Mouse (Mus musculus): ENCODE results near the gene Ptpra. TPM values are rescaled to one million over a fixed set of nuclear protein-coding genes. Genes with fewer than 3 reads are reported as not detected.

Gene Ptpra
- total RNA-seq, 2 experiments from 2014 or later = 326 to 341 TPM

DNA sequence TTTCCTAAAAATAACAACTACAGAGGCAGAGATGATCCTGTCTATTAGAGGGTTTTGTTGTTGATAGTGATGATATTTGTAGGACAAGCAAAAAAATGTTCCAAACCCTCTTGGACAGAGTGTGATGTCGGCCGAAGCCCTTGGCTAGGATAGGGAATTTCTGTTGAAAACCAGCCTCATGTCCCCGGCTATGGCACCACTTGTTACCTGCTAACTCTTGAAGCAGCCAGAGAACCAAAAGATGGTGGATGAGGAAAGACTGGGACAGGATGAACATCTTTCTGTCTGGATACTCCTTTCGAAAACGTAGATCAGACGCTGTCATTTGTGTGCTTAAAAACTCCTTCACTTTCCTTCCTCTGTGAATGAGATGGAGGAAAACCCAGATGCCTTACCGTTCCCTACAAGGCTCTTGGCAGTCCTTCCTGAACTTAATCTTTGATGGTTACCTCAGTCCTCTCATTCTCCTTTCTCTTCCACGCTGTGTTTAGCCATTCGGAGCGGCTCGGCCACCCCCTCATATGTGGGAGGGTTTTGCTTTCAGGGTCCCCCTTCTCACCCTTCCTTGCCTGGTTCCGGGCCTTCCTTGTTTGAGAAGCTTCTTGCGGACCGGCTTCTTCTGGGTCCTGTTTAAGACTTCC lies 1.1 kb downstream of the Ptpra start:
- TF ChIP-seq CTCF (conservative IDR thresholded peaks at IDR 0.05) = no peak
- Histone ChIP-seq H3K4me3 (peak overlapping the region; percentile 94), H3K27ac (peak overlapping the region; percentile 94)
- no peak for DNase-seq (ENCODE audit: low spot score in 2 of 2)

- TF ChIP-seq CTCF (conservative IDR thresholded peaks at IDR 0.05) = no peak
- no peak for DNase-seq (ENCODE audit: low spot score in 2 of 2)
- Histone ChIP-seq H3K4me3 (peak overlapping the region; percentile 94), H3K27ac (peak overlapping the region; percentile 94)
These were observed 1.6 kb downstream of the Ptpra start for GRCm38 (mm10) chr2:130451727-130452090.

GRCm38 (mm10) chr2:130452266-130452665 lies 2.2 kb downstream of the Ptpra start:
- Histone ChIP-seq H3K27ac (peak overlapping the region; percentile 94), H3K4me3 (peak overlapping the region; percentile 94)
- no peak for TF ChIP-seq CTCF (conservative IDR thresholded peaks at IDR 0.05)
- no peak for DNase-seq (ENCODE audit: low spot score in 2 of 2)

- DNase-seq (ENCODE audit: low spot score in 2 of 2) = no peak
- TF ChIP-seq CTCF (conservative IDR thresholded peaks at IDR 0.05) = no peak
These were observed 3.3 kb downstream of the Ptpra start for GRCm38 (mm10) chr2:130453421-130453820.

DNA sequence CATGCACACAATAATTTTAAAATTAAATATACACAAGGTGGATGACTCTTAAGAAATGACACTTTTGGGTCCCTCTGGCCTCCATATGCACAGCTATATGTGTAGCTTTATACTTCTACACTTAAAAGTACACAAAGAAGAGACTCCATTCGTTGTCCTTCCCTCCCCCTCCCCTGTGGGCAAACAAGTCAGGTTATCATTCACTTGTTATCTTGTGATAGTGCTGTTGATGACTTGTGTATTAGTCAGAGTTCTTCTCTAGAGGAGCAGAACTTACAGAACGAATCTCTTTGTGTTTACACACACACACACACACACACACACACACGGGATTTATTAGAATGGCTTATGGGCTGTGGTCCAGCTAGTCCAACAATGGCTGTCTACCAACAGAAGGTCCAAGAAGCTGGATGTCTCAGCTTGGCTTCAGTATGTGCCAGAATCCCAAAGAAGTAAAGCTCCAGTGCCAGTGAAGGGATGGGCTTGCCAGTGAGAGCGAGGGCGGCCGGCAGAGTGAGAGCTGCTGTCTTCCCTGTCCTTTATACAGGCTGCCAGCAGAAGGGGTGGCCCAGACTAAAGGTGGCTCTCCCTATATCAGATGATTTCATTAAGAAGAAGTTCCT lies 4.8 kb downstream of the Ptpra start:
- DNase-seq (ENCODE audit: low spot score in 2 of 2) = peak in 1 of 2 experiments; percentile 36
- TF ChIP-seq CTCF (conservative IDR thresholded peaks at IDR 0.05) = no peak
- H3K27ac ChIP-seq = peak overlapping the region; percentile 61

More at GRCm38 (mm10) chr2:130453421-130453820, 3.3 kb downstream of the Ptpra start:
- Histone ChIP-seq H3K27ac (peak overlapping the region; percentile 94), H3K4me3 (peak overlapping the region; percentile 27)

GRCm38 (mm10) chr2:130457871-130458270 lies 7.8 kb downstream of the Ptpra start:
- no peak for DNase-seq (ENCODE audit: low spot score in 2 of 2)
- no peak overlapping the region for H3K27ac ChIP-seq
- TF ChIP-seq CTCF (conservative IDR thresholded peaks at IDR 0.05) = no peak
- H3K4me3 ChIP-seq = no peak overlapping the region

More for the DNA sequence above, 4.8 kb downstream of the Ptpra start:
- H3K4me3 ChIP-seq = no peak overlapping the region

DNA sequence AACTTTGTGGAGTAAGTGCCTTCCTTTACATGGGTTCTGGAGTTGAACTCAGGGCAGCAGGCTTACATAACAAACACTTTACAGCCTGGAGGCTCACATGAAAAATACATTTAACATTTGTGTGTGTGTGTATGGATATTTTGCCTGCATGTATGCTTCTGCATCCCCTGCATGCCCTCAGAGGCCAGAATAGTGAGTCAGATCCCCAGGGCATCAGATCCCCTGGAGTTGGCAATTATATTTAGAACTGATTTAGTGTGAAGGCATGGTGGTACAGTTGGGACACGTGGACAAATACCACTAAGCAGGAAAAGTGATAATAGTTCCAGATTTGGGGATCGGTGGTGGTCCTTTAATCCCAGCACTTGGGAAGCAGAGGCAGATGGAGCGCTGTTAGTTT lies 9.5 kb downstream of the Ptpra start:
- Histone ChIP-seq H3K4me3 (no peak overlapping the region), H3K27ac (peak overlapping the region; percentile 68; the same call in 1 of the 2 replicates)
- no peak for TF ChIP-seq CTCF (conservative IDR thresholded peaks at IDR 0.05)
- DNase-seq (ENCODE audit: low spot score in 2 of 2) = no peak

GRCm38 (mm10) chr2:130461287-130462071 lies 11.4 kb downstream of the Ptpra start:
- no peak for TF ChIP-seq CTCF (conservative IDR thresholded peaks at IDR 0.05)

GRCm38 (mm10) chr2:130466438-130466837 lies 16.4 kb downstream of the Ptpra start:
- no peak for DNase-seq (ENCODE audit: low spot score in 2 of 2)
- no peak overlapping the region for H3K4me3 ChIP-seq
- no peak for TF ChIP-seq CTCF (conservative IDR thresholded peaks at IDR 0.05)
- H3K27ac ChIP-seq = peak overlapping the region; percentile 70

More at GRCm38 (mm10) chr2:130461287-130462071, 11.4 kb downstream of the Ptpra start:
- no peak for DNase-seq (ENCODE audit: low spot score in 2 of 2)
- Histone ChIP-seq H3K27ac (peak overlapping the region; percentile 68; the same call in 1 of the 2 replicates), H3K4me3 (no peak overlapping the region)

DNA sequence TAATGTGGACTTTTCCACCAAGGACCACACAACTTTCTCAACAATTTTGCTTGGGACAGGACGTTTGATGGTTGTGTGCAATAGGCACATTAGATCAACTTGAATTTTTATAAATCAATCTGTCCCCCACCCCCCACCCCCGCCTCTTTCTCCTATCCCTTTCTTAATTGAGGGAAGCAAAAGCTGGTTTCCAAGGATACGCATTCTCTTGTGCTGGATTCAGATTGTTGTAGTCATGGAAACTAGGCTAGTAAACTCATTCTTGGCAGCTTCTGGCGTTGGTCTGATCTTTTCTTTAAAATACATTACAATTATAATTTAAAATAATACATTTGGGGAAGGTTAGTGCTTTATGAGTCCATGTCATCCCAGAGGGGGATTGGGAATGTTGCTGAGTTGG lies 19.3 kb downstream of the Ptpra start:
- peak overlapping the region; percentile 85 for H3K27ac ChIP-seq
- TF ChIP-seq CTCF (conservative IDR thresholded peaks at IDR 0.05) = no peak
- peak in 1 of 2 experiments; percentile 77 for DNase-seq (ENCODE audit: low spot score in 2 of 2)

GRCm38 (mm10) chr2:130469935-130470334 lies 19.9 kb downstream of the Ptpra start:
- no peak for TF ChIP-seq CTCF (conservative IDR thresholded peaks at IDR 0.05)
- DNase-seq (ENCODE audit: low spot score in 2 of 2) = no peak
- Histone ChIP-seq H3K4me3 (no peak overlapping the region; the same call in 1 of the 2 replicates), H3K27ac (peak overlapping the region; percentile 85)

More for the DNA sequence above, 19.3 kb downstream of the Ptpra start:
- H3K4me3 ChIP-seq = no peak overlapping the region; the same call in 1 of the 2 replicates

DNA sequence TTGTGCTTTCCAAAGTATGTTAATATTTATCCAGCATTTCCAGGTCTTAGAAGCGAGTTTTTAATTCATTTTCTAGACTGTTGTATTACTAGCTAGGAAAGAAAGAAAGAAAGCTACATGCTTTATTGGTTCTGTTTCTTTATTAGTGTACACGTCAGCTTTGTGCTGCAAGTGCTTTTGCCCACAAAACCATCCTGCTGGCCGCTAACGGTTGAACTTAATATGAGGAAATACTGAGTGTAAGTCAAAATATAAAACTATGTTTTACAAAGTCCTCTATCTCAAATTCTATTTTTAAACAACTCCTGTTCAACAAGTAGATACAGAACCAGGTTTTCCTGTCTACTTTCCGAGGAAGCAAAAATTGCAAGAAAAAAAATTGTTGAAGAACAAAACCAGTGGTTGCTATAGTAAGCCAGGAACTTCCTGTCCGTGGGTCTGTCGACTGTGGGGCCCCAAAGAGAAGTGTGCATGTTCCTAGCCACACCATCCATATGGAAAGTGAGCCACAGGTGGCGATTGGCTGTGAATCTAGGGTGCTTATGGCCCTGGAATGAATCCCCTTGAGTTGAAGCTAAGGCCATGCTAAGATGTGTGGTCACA lies 22.9 kb downstream of the Ptpra start:
- Histone ChIP-seq H3K4me3 (no peak overlapping the region), H3K27ac (peak overlapping the region; percentile 81)
- DNase-seq (ENCODE audit: low spot score in 2 of 2) = no peak
- no peak for TF ChIP-seq CTCF (conservative IDR thresholded peaks at IDR 0.05)

- DNase-seq (ENCODE audit: low spot score in 2 of 2) = no peak
- peak overlapping the region; percentile 66; the same call in 1 of the 2 replicates for H3K27ac ChIP-seq
- H3K4me3 ChIP-seq = no peak overlapping the region
- TF ChIP-seq CTCF (conservative IDR thresholded peaks at IDR 0.05) = no peak
These were observed 25.7 kb downstream of the Ptpra start for GRCm38 (mm10) chr2:130475764-130476163.
